Mouse (Mus musculus): ENCODE measurements at regions not wholly inside any gene's neighbourhood (a gene's known extent, or its start where the extent isn't known, plus 50 kb on each side); places are given as distances from the start of the nearest gene placed in this dataset.

DNA sequence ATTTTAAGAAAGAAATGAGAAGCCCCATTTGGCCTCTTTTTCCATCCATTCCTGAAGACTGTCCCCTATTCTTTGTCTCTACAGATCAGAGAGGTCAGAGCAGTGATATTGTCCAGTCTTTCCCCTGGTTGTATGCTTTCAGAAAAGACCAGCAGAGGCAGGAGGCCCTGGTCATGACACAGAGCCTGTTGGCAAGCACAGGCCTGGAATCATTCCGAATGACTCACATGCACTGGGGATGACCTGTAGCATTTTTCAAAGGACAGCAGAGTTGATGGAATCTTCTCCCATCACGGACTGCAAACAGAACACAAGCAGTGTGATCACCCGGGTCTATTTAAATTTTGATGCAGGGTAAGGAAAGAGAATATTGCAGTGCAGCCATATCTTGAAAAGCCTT lies 50.2 kb upstream of the Nxt1 start:
- peak; percentile 49 for DNase-seq (ENCODE audit: low spot score)

GRCm38 (mm10) chr2:148611911-148612310 lies 60.5 kb upstream of the Nxt1 start:
- DNase-seq (ENCODE audit: low spot score), result no peak

DNA sequence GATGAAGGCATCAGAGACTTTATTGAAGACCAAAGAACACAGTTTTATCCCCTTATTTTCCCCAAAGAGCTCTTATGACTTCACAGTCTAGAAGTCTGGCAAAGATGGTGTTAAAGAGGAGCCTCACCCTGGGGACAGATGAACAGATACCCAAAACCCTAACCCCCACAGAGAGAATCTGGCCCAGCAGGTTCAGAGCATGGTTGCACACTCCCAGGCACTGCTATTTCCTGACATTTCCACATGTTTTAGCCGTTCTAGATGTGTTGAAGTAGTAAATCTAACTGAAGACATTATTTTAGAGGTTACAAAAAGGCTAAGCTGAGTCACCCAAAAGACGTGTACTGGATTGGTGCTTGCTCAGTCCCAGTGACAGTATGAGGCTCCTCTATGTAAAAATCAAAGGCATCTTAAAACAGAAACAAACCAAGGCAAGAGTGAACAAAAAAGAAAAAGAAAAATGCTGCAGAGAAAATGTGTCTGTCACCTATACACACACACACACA lies 66.9 kb upstream of the Nxt1 start:
- DNase-seq (ENCODE audit: low spot score), result no peak

- DNase-seq (ENCODE audit: low spot score), result no peak
Measured at GRCm38 (mm10) chr2:148603951-148604350, 68.5 kb upstream of the Nxt1 start.

GRCm38 (mm10) chr2:148603315-148603714 lies 69.1 kb upstream of the Nxt1 start:
- no peak for DNase-seq (ENCODE audit: low spot score)

DNA sequence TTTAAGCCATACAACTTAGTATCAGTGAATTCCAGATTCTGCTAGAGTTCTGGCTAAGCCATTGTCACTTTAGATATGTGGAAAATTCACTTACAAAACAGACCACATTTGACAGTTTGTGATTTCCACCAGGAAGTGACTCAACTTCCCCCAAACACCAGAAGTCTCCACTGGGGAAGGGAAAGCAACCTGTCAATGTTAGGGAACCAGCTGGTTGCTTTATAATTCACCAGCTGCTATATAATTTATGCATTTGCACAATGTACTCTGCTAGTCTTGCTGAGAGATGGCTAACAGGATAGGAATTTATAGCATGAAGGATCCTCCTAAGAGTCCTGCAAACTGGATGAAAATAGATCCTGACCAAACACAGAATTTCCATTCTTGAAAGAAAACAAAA lies 72.9 kb upstream of the Nxt1 start:
- DNase-seq (ENCODE audit: low spot score), result no peak

DNA sequence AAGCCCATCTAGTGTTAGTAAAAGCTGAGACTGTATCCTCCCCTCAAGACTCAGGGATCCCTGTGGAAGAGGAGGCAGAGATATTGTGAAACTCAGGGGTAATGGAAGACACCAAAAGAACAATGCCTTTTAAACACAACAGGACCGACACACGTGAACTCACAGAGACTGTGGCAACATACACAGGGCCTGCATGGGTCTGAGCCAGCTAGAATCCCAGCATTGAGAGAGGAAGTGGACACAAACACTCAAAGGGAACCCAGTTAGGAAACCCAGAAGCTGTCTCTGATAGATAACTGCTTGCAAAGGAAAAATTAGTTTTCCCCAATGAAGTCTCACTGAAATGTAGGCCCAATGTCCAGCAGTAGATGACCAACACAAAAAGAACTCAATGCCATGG lies 75.4 kb upstream of the Nxt1 start:
- no peak for DNase-seq (ENCODE audit: low spot score)

DNA sequence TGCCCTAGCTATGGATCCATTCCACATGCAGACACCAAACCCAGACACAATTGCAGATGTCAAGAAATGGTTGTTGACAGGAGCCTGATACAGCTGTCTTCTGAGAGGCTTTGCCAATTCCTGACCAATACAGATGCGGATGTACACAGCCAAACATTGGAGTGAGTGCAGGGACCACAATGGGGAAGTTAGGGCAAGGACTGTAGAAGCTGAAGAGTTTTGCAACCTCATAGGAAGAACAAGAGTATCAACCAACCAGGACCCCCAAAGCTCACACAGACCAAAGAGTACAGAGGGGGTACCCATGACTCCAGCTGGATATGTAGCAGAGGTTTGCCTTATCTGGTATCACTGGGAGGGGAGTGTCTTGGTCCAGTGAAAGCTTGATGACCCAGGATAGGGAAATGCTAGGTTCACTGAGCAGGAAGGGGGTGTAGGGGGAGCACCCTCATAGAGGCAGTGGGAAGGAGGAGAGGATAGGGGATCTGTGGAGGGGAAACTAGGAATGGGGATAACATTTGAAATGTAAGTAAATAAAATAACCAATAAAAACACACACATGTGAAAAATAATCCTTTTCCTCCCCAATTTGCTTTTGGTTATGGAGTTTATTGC lies 86.6 kb upstream of the Nxt1 start:
- no peak for DNase-seq (ENCODE audit: low spot score)

GRCm38 (mm10) chr2:148582208-148582607 lies 90.2 kb upstream of the Nxt1 start:
- DNase-seq (ENCODE audit: low spot score), result no peak

- DNase-seq (ENCODE audit: low spot score), result no peak
Measured at GRCm38 (mm10) chr2:148581666-148582065, 90.7 kb upstream of the Nxt1 start.

DNA sequence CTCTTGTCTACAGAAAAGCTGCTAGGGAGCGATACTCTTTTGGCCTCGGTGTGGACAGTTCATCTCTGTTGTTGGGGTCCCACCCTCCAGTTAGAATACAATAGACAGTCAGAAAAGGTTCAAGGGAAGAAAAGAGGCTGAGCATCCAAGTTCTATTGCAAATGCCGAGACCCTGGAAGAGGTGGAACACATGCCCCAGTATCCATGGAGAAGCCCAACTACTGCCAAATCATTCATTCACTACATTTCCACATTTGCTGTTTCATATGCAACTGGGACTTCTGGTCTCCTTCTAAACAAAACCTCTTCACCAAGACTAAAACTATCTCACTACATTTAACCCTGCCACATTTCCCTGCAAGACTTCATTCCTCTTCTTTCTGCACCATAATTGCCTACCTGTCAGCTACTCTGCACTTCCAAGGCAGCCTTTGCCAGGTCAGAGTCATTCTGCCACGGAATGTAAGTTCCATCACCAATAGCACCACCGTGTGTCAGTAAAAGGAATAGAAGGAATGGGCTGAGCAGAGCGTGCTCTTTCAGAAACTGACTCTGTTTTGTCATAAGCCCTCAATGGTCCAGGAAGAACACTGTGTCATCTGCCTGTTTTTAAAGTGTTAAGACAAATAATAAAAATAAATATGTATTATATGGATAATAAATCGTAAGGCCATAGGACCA lies 92.0 kb upstream of the Nxt1 start:
- peak; percentile 17 for DNase-seq (ENCODE audit: low spot score)

DNA sequence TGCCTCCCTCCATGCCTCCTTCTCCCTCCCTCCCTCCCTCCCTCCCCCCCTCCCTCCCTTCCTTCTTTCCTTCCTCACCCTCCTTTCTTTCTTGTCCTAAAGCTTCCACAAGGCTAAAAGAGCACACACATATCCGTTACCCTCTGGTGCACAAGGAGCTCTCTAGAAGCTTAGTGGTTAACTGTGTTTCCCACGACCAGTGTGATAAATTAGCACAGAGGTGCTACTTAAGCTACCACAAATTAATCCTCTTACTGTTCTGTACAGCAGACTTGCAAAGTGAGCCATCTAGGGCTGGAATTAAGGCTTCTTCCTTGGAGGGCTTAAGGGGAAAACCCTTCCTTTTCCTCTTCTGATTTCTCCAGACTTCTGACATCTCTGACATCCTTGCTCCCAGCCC lies 92.8 kb upstream of the Nxt1 start:
- no peak for DNase-seq (ENCODE audit: low spot score)

GRCm38 (mm10) chr2:148579027-148579426 lies 93.4 kb upstream of the Nxt1 start:
- DNase-seq (ENCODE audit: low spot score), result no peak

- no peak for DNase-seq (ENCODE audit: low spot score)
Measured at GRCm38 (mm10) chr2:148578176-148578575, 94.2 kb upstream of the Nxt1 start.

DNA sequence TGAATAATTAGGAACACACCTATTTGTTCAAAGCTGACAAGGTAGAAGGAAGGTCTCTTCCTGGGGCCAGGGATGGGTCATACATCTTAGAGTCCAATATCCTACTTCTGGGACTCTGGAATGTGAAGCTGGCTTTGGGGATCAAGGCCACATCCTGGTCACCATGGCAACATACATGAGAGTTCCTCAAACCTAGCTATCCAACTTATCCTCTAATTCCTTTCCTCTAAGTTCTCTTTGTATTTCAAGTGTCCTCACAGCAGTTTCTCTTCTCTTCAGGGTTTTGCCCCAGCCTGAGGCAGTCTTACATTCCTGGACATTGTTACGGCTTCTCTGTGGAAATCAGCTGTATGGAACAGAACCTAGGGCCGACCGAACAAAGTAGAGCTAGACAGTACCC lies 97.0 kb upstream of the Nxt1 start:
- DNase-seq (ENCODE audit: low spot score), result no peak

DNA sequence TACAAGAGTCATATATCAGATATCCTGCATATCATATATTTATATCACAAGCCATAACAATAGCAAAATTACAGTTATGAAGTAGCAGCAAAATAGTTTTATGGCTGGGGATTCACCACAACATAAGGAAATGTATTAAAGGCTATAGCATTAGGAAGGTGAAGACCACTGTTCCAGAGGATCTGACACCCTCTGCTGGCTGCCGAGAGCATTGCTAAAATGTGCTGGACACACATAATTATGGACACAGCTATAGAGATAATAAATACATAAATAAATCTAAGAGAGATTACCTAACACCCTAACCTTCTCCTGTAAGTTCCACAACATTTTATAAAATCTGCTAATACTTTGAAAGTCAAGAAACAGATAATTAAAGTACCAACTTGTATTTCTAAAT lies 100.2 kb upstream of the Nxt1 start:
- peak; percentile 57 for DNase-seq (ENCODE audit: low spot score)

- no peak for DNase-seq (ENCODE audit: low spot score)
Measured at GRCm38 (mm10) chr2:148571616-148572015, 100.8 kb upstream of the Nxt1 start.

GRCm38 (mm10) chr2:148571018-148571417 lies 101.4 kb upstream of the Nxt1 start:
- DNase-seq (ENCODE audit: low spot score), result peak; percentile 18

DNA sequence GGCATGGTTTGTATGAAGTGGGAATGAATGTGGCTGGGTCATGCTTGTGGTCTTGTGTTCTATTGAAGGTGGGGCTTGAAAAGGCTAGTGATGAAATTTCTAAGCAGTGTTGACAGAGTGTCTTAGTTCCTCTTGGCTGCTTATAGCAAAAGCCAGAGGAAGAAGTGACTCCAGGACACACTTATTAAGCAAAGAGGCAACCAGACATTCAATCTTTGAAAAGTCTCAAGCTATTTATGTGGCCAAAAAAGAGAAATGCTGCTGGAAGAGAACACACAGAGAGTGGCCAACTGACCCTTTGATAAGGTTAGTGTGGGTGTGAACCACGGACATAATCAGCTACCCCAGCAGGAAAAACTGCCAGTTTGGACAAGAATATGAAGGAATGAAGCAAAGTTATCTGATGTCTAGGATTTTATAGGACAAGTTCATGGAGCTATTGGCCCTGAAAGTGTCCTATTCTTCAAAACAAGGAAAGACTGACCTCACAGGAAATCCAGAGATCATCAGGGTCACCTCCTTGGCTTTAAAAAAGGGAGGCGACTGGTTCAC lies 104.4 kb upstream of the Nxt1 start:
- no peak for DNase-seq (ENCODE audit: low spot score)

DNA sequence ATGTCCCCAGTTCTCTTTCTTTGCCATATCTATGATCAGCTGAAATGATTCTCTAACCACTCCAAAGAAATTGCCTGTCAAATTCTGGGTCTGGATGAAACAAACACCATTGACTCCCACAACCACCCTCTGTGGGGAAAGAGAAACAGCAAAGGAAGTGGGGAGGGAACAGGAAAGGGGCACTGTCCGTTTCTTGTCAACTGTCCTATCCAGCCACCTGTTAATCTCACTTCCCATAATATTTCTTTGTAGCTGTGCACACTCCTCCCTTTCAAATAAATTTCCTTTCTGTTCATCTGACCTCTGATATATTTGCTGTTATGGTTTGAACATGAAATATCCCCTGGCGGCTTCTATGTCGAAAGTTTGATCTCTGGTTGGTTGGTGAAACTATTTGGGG lies 109.0 kb upstream of the Nxt1 start:
- no peak for DNase-seq (ENCODE audit: low spot score)

GRCm38 (mm10) chr2:148562041-148562440 lies 110.4 kb upstream of the Nxt1 start:
- no peak for DNase-seq (ENCODE audit: low spot score)

GRCm38 (mm10) chr2:148560013-148560773 lies 112.2 kb upstream of the Nxt1 start:
- DNase-seq (ENCODE audit: low spot score), result no peak

GRCm38 (mm10) chr2:148559376-148559775 lies 113.0 kb upstream of the Nxt1 start:
- DNase-seq (ENCODE audit: low spot score), result no peak

Measured in urinary bladder, postnatal 25 days (tissue).